Mouse (Mus musculus): ENCODE data around the gene Csmd2.
"Not testable (repeated sequence)": the region's sequence is repeated elsewhere in the genome, so short reads cannot be mapped to it uniquely, and the experiment has no call there.

Csmd2 gene

DNA sequence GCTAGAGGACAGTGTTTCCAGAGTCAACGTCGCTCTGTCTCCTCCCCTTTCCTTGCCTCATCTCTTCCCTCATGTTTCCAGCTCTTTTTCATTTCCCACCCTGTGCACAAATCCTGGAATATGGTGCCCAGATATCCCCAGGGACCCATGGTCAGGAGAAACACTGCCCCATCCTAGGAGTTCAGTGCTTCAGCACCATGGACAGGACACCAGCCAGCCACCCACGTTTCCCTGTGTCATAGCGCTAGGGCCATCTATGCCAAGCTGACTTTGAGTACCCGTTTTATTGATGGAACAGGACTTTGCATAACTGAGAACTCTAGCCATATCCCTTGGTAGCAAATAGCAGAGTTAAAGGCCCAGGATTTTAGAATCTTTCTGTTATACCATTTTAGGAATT is 55.0 kb downstream of the Csmd2 start:
- no peak for DNase-seq (ENCODE audit: low read depth, low spot score)

DNA sequence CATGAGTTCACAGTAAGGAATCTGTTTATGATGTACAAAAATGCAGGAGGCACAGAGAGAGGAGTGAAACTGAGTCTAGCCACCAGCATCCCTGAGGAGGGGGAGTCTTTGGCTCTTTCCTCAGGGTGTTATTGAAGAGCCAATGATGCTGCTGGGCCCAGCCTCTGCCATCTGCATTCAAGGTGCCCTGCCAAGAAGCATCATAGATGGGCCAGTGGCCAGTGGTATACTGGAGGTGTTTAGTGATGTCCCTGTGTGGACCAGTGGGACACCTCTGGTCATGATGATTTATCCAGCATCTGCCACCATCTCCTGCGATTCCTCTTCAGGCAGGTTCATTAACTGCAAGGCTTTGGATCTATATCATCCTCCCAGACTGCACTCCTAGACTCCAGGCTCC is 61.1 kb downstream of the Csmd2 start:
- no peak for DNase-seq (ENCODE audit: low read depth, low spot score)

DNA sequence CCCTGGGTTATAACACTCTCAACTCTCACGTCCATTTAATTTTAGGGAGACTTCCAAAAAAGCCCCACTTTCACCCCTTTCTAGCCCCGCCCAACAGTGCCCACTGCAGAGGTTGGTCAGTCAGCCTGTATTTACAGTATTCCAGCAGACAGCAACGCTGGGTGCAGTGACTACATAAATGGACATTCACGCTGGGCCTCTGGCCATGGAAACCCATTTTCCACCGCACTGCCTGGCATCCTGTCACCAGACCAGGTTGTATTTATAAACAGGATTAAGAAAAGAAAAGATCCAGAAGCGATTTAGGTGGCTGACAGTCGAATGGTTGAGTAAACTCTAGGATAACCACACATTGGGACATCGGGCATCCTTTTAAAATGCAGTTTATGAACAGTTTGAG is 65.0 kb downstream of the Csmd2 start:
- no peak for DNase-seq (ENCODE audit: low read depth, low spot score)

DNA sequence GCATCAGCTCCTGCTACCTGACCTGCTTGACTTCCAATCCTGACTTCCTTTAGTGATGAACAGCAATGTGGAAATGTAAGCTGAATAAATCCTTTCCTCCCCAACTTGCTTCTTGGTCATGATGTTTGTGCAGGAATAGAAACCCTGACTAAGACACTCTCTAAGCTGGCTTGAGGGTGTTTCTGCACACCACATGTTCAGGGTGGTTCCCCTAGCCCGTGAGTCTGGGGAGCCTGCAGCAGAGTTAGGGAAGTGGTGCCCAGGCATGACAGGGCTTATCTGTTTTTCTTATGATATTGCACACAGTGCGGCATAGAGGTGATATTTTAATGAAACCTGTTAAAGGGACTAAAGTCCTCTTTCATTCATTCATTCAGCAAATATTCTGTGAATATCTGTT is 73.6 kb downstream of the Csmd2 start:
- not testable (repeated sequence) for DNase-seq (ENCODE audit: low read depth, low spot score)

DNA sequence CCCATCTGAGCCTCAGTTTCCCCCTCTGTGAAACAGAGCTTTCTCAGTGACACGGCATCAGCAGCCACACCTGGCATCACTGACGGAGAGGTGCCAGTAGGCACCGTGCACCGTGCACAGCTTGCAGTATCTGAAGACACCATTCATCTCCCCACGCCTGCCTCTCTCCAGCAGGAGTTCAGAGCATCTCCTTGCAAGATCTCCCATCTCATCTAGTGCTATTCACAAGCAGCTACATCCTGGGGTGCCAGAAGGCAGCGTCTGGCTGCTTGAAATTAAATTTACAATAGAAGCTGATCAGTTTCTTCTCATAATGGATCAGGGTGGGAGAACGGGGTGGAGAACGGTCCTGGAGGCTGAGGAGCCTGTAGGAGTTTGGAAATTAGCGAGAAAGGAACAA is 79.5 kb downstream of the Csmd2 start:
- no peak for DNase-seq (ENCODE audit: low read depth, low spot score)

DNA sequence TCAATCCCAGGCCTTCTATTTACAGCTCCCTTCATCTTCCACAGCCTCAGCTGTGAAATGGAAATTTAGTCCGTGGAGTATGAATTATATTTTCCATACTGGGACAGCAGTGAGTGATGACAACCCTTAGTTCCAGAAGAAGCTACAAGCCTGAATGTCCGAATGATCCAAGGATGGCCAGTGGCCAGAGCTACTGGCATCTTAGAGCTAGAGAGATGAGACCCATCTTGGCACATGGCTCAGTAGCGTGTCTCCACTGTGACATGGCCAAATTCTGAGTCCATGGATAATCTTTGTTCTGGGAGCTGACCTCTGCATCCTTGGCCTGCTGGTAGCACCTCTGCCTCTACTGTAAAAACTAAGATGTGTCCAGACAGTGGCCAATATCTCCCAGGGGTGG is 96.8 kb downstream of the Csmd2 start:
- no peak for DNase-seq (ENCODE audit: low read depth, low spot score)

DNA sequence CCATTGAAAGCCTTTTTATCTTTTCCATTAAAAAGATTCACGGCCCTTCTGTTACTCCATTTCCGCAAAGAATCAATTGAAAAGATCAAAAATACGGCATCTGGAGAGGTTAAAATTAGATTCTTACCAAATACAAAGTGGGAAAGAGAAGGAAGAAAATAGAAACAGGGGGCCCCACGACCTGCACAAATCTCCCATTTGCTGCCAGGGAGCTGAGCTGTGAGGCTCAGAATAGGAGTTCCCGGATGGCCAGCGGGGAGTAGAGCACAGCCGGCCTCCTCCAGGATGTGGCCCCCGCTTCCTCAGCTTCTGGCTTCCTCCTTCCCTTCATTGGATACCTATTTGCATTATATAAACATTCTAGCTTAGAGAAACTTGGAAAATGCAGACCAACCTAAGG is 97.4 kb downstream of the Csmd2 start:
- DNase-seq (ENCODE audit: low read depth, low spot score): no peak

DNA sequence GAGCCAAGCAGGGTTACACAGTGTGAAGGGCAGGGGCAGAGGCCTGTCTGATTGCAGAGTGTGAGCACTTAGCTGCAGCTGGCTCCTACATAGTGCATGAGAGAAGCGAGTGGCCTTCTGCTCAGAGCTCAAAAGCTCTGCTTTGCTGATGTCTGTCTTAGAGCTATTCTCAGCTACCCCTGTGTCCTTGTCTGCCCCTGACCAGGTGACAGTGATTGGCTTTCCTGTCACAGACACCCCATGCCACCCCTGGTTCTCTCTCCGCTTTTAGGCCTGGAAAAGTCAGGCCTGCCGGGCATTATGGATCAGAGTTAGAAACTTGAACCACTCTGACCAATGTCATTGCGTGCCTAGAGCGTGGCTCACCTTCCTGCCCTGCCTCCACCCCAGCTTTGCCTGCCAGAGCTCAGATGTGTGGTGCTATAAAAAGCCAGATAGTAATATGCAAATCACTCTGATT is 99.5 kb downstream of the Csmd2 start:
- DNase-seq (ENCODE audit: low read depth, low spot score): no peak

DNA sequence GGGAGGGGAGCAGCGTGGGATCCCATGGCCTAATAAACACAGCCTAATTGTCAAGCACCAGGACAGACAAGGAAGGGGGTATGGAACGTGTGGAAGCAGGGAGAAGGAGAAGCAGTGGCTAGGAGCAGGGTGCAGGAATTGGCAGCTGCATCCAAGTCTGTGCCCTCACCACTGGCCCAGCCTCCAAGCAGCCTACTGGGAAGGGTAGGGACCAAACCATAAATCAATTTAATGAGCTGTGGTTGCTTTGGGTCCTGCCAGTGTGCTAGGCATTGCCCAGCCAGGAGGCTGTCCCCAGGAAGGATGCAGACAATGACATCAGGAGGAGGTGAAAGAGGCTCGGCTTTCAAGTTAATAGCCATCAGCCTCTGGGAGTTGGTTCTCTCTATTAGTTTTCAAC is 100.0 kb downstream of the Csmd2 start:
- no peak for DNase-seq (ENCODE audit: low read depth, low spot score)

DNA sequence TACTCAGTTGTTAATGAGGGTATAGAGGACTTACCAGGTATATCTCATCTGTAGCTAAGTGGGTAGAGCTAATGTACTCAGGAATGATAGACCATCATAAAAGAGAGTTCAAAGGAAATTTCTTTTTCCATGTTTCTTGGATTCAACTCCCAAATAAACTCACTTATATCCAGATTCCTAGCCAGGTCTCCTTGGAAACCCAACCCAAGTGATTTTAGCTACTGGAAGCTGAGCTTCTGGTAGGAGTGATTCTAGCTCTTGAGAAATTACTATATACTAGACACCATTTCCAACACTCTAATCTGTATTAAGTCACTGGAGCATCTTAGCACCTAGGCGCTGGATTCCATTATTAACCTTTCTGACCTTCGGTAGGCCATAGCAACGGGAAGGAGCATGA is 100.6 kb downstream of the Csmd2 start:
- DNase-seq (ENCODE audit: low read depth, low spot score): no peak

DNA sequence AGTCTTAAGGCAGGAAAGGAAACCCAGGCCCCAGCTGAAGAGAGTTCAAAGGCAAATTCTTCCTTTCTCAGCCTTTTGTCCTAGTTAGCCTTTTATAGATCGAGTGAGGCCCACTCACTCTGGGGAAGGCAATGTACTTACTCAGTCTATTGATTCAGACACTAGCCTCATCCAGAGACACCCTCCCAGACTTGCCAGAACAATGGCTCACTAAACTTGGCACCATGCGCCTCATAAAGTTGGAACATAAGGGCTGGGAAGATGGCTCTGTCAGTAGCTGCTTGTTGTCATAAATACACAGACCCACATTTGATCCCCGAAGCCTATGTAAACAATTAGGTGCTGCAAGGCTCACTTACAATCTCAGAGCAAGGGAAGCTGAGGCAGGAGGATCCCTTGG is 104.3 kb downstream of the Csmd2 start:
- DNase-seq (ENCODE audit: low read depth, low spot score): no peak

DNA sequence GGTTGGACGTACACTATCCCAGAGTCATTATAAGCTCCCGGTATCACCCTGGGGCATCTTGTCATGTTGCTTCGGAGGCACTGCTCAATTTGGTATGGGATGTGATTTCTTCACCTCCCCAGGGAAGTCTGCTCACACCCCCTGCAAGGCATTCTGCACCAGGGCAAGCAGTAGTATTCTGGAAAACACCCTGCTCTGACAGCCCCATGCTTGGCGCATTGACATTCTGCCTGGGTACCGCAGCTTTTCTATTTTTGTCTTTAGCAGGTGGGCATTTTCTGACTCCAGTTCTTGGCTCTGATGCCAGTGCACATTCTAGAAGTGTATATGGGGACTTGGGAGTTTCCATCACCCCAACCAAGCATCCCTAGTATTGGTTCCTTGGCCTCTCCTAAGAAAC is 111.9 kb downstream of the Csmd2 start:
- no peak for DNase-seq (ENCODE audit: low read depth, low spot score)

DNA sequence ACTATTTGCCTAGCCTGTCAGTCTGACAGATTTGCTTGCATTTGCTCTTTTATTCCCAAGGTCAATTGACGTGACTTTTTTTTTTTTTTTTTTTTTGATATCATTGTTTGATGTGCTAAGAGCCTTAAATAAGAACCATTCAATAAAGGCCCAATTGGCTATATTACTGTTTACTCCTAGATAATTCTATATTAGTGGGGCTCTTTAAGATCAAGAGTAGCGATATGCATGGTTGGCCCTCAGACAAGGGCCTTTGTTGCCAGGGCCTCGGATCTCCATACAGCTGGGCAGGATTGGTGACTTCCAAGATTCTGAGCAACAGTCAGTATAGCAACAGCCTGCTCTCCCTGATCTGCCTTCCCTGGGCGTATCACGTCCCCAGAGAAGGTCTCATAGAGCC is 112.9 kb downstream of the Csmd2 start:
- no peak for DNase-seq (ENCODE audit: low read depth, low spot score)

DNA sequence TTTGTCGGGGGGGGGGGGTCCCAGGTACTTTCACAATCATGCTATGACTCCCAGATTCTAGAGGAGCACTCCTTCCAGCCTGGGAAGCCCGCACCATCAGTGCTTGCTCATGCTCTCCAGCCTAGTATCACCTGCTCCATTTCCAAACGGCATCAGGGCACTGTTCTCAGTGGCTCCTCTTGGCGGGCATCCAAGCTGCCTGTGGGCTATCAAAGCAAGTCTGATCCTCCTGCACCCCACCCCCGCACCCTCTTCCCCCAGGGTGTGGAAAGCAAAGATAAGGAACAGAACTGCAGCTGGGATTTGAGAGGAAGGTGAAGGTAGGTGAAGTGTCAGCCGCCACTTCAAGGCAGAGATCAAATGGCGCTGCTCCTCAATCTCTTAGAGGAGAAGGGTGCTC is 128.7 kb downstream of the Csmd2 start:
- DNase-seq (ENCODE audit: low read depth, low spot score): no peak

DNA sequence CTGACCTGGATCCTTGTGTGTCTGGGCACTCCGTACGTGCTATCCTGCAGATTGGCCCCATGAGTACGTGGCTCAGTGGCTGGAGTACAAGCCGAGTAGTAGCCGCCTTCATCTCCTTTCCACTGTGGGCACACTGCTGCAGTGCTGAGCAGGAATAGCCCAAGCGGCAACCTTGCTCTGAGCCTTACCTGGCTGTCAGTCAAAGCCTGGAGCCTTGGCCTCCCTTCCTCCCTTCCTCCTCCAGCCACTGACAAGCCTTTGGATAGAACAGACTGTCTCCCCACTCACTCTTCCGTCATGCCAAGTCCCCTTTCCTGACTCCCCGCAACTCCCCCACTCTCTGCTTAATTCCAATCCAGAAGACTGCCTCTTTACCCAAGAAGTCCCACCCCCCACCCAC is 135.6 kb downstream of the Csmd2 start:
- no peak for DNase-seq (ENCODE audit: low read depth, low spot score)

DNA sequence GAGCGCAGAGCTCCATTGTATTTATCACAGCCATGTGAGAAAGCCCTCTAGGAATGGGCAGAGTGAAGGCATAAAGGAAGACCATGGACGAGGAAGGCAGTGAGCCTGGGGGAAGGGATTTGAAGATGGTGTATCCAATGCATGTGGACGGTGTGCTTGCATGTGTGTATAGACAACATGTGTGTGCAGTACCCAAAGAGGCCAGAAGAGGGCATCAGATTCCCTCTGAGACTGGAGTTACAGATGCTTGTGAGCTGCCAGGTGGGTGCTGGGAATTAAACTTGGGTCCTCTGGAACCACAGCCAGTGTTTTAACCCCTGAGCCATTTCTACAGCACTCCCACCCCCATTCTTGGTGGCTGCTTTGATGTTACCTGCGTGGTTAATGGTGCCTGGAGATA is 137.1 kb downstream of the Csmd2 start:
- DNase-seq (ENCODE audit: low read depth, low spot score): no peak

DNA sequence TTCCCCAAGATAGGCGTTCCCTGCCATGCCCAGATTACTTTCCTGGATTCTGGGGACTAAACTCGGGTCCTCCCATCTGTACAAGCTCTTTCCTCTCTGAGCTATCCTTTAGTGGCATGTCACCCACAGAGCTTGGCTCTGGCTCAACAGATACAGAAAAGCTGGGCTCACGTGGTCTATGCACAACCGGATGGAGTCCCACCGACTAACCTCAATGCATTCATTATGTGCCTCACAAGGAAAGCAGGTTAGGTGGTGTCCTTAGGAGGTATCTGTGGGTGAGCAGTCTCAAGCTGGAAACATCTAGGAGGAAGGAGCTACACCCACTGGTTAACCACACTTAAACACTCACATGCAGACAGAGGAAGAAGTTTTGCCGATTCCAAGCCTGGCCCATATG is 140.9 kb downstream of the Csmd2 start:
- DNase-seq (ENCODE audit: low read depth, low spot score): no peak

DNA sequence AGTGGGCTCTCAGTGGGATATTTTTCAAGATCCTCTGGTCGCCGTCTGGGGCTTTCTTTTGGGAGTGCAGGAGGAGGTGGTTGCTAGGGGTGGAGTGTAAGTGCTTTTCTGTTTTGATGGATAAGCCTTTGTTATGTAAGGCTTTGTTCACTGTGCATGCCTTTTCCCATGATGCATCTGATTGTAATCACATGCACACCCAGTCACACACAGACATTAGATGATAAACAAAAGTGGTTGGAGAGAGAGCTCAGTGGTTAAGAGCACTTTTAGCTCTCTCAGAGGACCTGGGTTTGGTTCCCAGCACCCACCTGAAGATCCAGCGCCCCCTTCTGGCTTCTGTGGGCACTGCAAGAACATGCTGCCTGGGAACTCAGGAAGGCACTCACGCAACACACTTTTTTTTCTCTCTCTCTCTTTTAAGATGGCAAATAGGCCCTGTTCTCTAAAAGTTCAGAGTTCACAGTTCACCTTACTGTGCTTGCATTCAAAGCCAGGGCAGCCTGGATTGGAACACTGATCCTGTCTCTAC is 143.0 kb downstream of the Csmd2 start:
- DNase-seq (ENCODE audit: low read depth, low spot score): no peak

DNA sequence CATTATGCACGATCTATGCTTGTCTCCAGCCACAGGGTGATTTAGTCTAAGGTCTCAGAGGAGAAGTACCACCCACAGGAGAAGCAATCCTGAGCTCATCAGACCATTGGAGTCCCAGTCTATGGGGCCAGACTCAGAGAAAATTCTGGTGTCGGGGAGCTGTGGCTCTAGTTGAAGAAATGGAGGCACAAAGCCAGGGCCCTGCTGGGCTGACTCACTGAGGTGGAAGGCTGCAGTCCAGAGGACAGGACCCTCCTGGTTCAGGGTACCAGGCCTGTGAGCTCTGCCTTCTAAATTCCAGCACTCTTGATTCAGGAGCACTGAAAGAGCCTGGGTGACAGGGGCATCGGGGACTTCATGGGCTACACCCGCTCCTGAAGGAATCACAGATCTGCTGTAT is 144.0 kb downstream of the Csmd2 start:
- DNase-seq (ENCODE audit: low read depth, low spot score): no peak

DNA sequence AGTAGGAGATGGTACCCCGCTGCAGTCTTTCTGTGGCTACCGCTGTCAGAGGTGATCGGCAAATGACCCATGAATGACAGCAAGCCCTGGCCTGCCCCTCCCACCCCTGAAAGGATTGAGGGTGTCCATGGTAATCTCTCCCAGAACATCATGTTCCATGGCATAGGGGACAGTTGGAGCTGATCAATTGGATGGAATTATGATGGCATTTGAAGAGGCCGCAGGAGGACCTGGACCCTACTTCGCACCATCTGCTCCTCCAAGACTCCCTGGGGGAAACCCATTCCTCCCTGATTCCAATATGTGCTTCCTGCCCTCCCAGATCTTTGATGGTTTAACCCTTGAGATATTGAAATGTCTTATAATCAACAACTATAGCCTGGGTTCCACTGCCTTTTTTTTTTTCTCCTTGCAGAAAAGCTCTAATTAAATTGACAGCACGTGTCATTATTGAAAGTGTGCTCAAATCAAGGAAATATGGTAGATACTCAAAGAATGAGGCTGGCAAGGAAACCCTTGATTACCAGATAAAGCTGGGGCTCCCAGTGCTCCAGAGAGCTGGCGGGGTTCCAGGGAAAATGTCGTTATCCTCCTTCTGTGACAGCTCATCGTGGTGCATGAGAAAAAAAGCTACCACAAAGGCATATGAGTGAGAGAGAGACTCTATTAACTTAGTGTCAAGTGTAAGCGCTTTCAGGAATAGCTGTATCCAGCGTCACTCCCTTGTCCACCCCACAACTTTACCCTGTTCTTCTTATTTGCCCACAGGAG is 145.4 kb downstream of the Csmd2 start:
- no peak for DNase-seq (ENCODE audit: low read depth, low spot score)

DNA sequence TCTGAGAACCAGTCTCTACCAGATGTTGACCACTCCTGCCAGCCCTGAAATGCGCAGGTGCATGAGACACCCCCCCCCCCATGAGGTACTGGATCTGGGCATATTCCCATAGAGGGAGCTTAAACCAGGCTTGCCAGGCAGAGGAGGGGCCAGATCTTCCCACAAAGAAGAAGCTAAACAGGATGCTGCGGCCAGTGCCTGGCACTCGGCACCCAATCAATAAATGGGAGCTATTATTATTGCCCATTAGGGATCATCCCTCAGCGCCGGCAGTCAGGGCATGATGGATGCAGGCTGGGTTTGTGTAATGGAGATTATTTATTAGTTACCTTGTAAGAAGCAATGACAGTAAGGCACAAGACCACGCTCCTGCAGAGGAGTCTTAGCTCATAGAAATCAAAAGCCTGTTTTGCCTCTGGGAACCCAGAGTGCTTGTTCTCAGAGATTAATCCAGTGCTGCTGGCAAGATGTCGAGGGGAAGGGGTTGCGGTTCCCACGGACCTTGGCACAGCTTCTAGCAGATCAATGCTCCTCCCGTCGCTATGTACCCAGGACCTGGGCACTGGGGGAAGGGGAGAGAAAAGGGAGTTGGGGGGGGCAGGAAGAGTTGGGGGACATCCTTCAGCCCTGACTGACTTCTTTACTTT is 146.8 kb downstream of the Csmd2 start:
- no peak for DNase-seq (ENCODE audit: low read depth, low spot score)

DNA sequence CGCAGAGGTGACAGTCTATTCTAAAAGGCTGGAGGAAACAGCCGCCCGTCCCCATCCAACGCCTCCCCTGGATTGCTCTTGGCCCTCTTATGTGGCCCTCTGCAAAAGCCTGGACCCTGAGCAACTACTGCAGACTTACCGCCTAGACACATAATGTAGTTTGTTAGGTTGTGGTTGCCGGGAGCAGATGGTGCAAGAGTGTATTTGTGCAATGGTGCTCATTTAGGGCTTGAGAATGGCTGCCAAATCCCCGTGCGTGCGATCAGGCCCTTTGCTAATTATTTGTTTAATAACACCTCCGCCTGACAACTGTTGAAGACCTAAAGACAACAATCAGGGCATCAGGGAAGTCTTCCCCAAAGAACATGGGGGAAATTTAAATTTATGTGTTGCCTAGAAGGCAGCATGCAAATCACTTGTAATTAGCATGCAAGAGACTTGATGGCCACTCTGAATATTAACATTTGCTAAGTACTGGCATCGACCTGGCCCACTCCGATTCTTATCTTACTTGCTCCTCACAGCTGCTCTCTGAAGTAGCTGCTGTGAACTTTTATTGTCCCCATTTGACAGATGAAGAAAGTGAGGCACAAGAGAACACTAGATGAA is 147.5 kb downstream of the Csmd2 start:
- DNase-seq (ENCODE audit: low read depth, low spot score): no peak

DNA sequence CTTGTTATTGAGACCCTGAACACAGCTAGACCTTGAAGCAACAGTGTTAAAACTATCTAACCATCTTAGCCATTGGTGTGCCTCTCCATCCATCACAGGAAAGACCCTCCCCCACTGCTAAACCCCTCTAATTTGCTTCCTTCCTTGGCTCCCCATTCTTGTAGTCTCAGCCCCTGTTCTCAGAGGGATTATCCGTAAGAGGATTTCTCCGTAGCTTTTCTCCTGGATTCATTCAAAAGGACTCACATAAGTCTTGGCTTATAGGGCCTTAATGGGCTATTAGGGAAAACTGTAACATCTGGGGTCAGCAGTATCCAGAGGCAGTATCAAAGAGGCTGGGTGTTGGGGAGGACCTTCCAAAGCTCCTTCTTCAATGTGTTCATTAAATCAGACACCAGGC is 152.3 kb downstream of the Csmd2 start:
- DNase-seq (ENCODE audit: low read depth, low spot score): peak; percentile 61
